Mouse (Mus musculus) liver, embryonic 14.5 days (tissue): ENCODE data around the gene Vps9d1. TPM values are rescaled to one million over a fixed set of nuclear protein-coding genes. Genes with fewer than 3 reads are reported as not detected.

Experiments
- ATAC-seq: fragments of 200-750 bp; cut with Nextera tagmentation; 2 replicates; pipeline ENCODE4 v1.8.0; 2017; ENCODE audit warnings: moderate number of reproducible peaks, mild to moderate bottlenecking, moderate library complexity; ENCODE audit not compliant: insufficient read depth
- DNase-seq, 3 experiments: peaks; one replicate each; pipeline ENCODE4 v3.0.0-alpha.2; 2012 to 2013; ENCODE audit warnings: low read depth in 3 of 3, low spot score in 3 of 3
- H3K27ac ChIP-seq: fragments of 300-500 bp; sonication (generic); 2 replicates; pipeline ENCODE4 v1.5.1; 2014; ENCODE audit warnings: moderate library complexity, mild to moderate bottlenecking, control low read depth, inconsistent platforms
- H3K27me3 ChIP-seq: fragments of 300-500 bp; sonication (generic); 2 replicates; pipeline ENCODE4 v1.6.1; 2014; ENCODE audit warnings: mild to moderate bottlenecking, low read length, moderate library complexity; ENCODE audit not compliant: control insufficient read depth, insufficient read depth
- H3K36me3 ChIP-seq: fragments of 300-500 bp; sonication (generic); replicated peaks from 2 replicates; pipeline ENCODE4 v1.6.1; 2014; ENCODE audit warnings: low read depth; ENCODE audit not compliant: control insufficient read depth, insufficient read depth
- H3K4me1 ChIP-seq, 2 experiments: fragments of 200-500 bp in 1 of 2; fragments of 300-500 bp in 1 of 2; sonication (generic) in 1 of 2; replicated peaks; 2 replicates each; pipeline ENCODE4 v1.6.1; 2012 to 2014; ENCODE audit warnings: antibody characterized with exemption in 1 of 2, inconsistent platforms in 1 of 2, low read length in 1 of 2; ENCODE audit not compliant: control insufficient read depth in 2 of 2, insufficient read depth in 2 of 2
- H3K4me2 ChIP-seq: fragments of 300-500 bp; sonication (generic); 2 replicates; pipeline ENCODE4 v1.6.1; 2014; ENCODE audit warnings: low read depth, mild to moderate bottlenecking, control low read depth, moderate library complexity
- H3K4me3 ChIP-seq, 2 experiments: fragments of 200-500 bp in 1 of 2; fragments of 300-500 bp in 1 of 2; sonication (generic) in 1 of 2; 2 replicates each; pipeline ENCODE4 v1.5.1; 2012 to 2014; ENCODE audit warnings: low read depth in 2 of 2, low read length in 2 of 2, mild to moderate bottlenecking in 2 of 2, control low read depth in 1 of 2, inconsistent platforms in 1 of 2, moderate library complexity in 1 of 2; ENCODE audit not compliant: insufficient read depth in 1 of 2
- H3K9ac ChIP-seq: fragments of 300-500 bp; sonication (generic); replicated peaks from 2 replicates; pipeline ENCODE4 v1.6.1; 2014; ENCODE audit warnings: mild to moderate bottlenecking, control low read depth, moderate library complexity
- H3K9me3 ChIP-seq: fragments of 300-500 bp; sonication (generic); 2 replicates; pipeline ENCODE4 v1.6.1; 2016; ENCODE audit warnings: low read length, mixed read lengths; ENCODE audit not compliant: control insufficient read depth
- CTCF ChIP-seq: IDR thresholded peaks from 2 replicates; pipeline ENCODE4 v1.5.1; 2016; ENCODE audit warnings: antibody characterized with exemption, low read depth, control low read depth
- EP300 ChIP-seq: IDR thresholded peaks from 2 replicates; pipeline ENCODE4 v1.6.1; 2016; ENCODE audit warnings: antibody characterized with exemption, low read depth
- WGBS: fragments of 180-500 bp; shearing (Covaris S2); extraction: QIAGEN DNeasy Blood & Tissue Kit; methylation state at CpG from one replicate; pipeline ENCODE4 v1.1.7; 2014; ENCODE audit not compliant: insufficient replicate concordance; 5-methylcytosine and 5-hydroxymethylcytosine counted together
- polyA plus RNA-seq, 2 experiments: library from polyadenylated mRNA; depleted of rRNA in 1 of 2; stranded (reverse) in 1 of 2; unstranded in 1 of 2; fragments of >200 nt; fragmentation: Nextera tagmentation in 1 of 2; extraction: Ambion mirVana in 1 of 2; gene quantifications; 2 replicates each; pipeline versions ENCODE4 v1.2.1 to v1.2.3; 2012 to 2014

Vps9d1 gene
- polyA plus RNA-seq, 2 experiments, result 2.4 to 7.8 TPM

DNA sequence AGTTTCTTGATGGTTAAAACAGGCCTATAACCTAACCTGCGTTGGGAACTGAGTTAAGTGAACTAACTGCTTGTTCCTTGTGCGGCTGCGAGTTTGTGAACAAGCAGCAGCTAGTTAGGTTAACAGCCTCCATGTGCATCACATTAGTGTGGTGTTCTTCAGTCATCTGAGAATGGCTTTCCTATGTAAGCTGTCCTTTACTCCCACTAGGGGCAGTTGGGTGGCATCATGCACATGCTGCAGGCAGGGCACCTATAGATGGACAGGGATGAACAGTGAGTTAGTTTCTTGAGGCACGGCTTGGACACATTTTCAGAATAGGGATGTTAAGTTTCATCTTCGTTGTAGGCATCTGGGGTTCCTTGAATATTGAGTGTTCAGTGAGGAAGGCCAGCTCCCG is 1.0 kb upstream of the Vps9d1 start:
- Histone ChIP-seq H3K9ac (peak overlapping the region; percentile 90), H3K27me3 (no peaks in the 10 kb centered on the region), H3K4me3 (peak overlapping the region; percentile 70 to 87), H3K27ac (peak overlapping the region; percentile 55; the same call in 1 of the 2 replicates), H3K9me3 (no peaks in the 10 kb centered on the region), H3K4me2 (peak overlapping the region; percentile 78), H3K4me1 (peaks cover 8 to 13% of the 10 kb centered on the region in 2 experiments), H3K36me3 (peaks cover 11% of the 10 kb centered on the region)
- ATAC-seq, result no peak
- WGBS, result 63% methylated on average over 6 of the region's 6 CpGs
- DNase-seq, result no peak
- TF ChIP-seq CTCF, result peak; percentile 32
- no peak for TF ChIP-seq EP300

- ATAC-seq, result peak; percentile 42
- Histone ChIP-seq H3K36me3 (peaks cover 6% of the 10 kb centered on the region), H3K4me3 (peak overlapping the region; percentile 84 to 87), H3K27ac (peak overlapping the region; percentile 3; the same call in 1 of the 2 replicates), H3K4me1 (peaks cover 8 to 13% of the 10 kb centered on the region in 2 experiments), H3K9ac (peak overlapping the region; percentile 90), H3K9me3 (no peaks in the 10 kb centered on the region), H3K27me3 (no peaks in the 10 kb centered on the region), H3K4me2 (peak overlapping the region; percentile 78)
- TF ChIP-seq EP300 (no peak), CTCF (no peak)
- WGBS, result under 1% methylated on average over 40 of the region's 40 CpGs
- DNase-seq, result no peak
Observed at GRCm38 (mm10) chr8:123253451-123254098, 573 bp downstream of the Vps9d1 start.

DNA sequence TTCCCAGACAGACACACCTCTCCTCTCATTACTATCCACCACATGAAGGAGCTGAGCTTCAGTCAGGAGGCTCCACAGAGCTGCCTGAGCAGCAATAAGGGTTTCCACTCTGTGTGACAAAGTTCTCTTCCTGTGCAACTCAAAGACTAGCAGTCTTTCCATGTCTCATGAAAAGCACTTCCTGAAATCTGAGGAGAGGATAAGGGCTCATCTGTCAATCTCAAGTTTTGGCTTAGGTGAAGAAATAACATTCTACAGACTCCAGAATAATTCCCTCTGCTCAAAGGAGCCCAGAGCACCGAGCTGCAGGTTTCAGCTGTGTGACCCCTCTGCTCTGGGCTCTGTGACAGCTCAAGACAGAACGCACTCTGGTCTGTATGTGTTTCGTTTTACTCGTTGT is 1.2 kb downstream of the Vps9d1 start:
- Histone ChIP-seq H3K4me3 (peak overlapping the region in 1 of 2 experiments; percentile 87; a peak in 2 of 4 replicates), H3K4me2 (peak overlapping the region; percentile 78), H3K9ac (peak overlapping the region; percentile 90), H3K9me3 (no peaks in the 10 kb centered on the region), H3K27ac (no peak overlapping the region), H3K27me3 (no peaks in the 10 kb centered on the region), H3K4me1 (peaks cover 8 to 13% of the 10 kb centered on the region in 2 experiments), H3K36me3 (peaks cover 6% of the 10 kb centered on the region)
- no peak for DNase-seq
- 50% methylated on average over 4 of the region's 4 CpGs for WGBS
- ATAC-seq, result no peak
- TF ChIP-seq EP300 (no peak), CTCF (no peak)

GRCm38 (mm10) chr8:123250940-123251339 is 3.2 kb downstream of the Vps9d1 start:
- Histone ChIP-seq H3K9ac (no peak overlapping the region), H3K4me2 (no peak overlapping the region), H3K4me3 (no peak overlapping the region), H3K9me3 (no peaks in the 10 kb centered on the region), H3K27me3 (no peaks in the 10 kb centered on the region), H3K4me1 (peaks cover 8 to 13% of the 10 kb centered on the region in 2 experiments), H3K36me3 (no peaks in the 10 kb centered on the region; the same call in 1 of the 2 replicates), H3K27ac (no peak overlapping the region)
- ATAC-seq, result no peak
- DNase-seq, result no peak
- no peak for TF ChIP-seq EP300
- no peak for TF ChIP-seq CTCF
- 88% methylated on average over 5 of the region's 5 CpGs for WGBS

DNA sequence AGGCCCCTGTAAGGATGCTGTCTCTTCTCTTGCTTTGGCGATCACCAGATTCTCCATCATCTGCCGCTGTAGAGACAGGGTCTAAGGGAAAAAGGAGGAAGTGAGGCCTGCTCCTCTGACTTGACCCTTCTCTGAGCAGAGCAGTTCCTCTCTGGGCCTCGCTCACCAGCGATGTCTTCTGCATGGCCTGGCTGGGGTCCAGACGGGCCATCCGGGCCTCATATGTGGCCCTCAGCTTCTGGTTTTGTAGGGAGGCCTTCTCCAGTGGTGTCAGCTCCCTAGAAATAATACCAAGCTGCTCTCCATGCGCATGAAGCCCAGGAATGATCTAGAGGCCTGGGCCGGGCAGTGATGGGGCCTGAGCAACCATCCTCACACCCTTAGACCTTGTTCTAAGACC is 5.6 kb downstream of the Vps9d1 start:
- no peak for ATAC-seq
- Histone ChIP-seq H3K4me2 (no peak overlapping the region), H3K27ac (no peak overlapping the region), H3K9ac (no peak overlapping the region), H3K27me3 (no peaks in the 10 kb centered on the region), H3K36me3 (no peaks in the 10 kb centered on the region; the same call in 1 of the 2 replicates), H3K4me1 (peaks cover 3 to 5% of the 10 kb centered on the region in 2 experiments), H3K4me3 (no peak overlapping the region), H3K9me3 (no peaks in the 10 kb centered on the region)
- no peak for DNase-seq
- WGBS, result 67% methylated on average over 8 of the region's 8 CpGs
- TF ChIP-seq EP300, result no peak
- TF ChIP-seq CTCF, result no peak
